Mouse (Mus musculus) ES-Bruce4 (cell line): ENCODE results near the gene Irf2bp2. TPM values are rescaled to one million over a fixed set of nuclear protein-coding genes. Genes with fewer than 3 reads are reported as not detected.

Experiments
- H3K27ac ChIP-seq: 2 replicates; pipeline ENCODE4 v1.5.1; 2012; ENCODE audit warnings: low read length, inconsistent platforms; ENCODE audit not compliant: insufficient read depth
- H3K27me3 ChIP-seq: 2 replicates; pipeline ENCODE4 v1.6.1; 2012; ENCODE audit warnings: mild to moderate bottlenecking, low read length, inconsistent platforms; ENCODE audit not compliant: control insufficient read depth, poor library complexity, insufficient read depth, severe bottlenecking
- H3K36me3 ChIP-seq: 2 replicates; pipeline ENCODE4 v1.6.1; 2012; ENCODE audit warnings: inconsistent platforms, mild to moderate bottlenecking, low read length, moderate library complexity; ENCODE audit not compliant: control insufficient read depth, poor library complexity, insufficient read depth, severe bottlenecking
- H3K4me1 ChIP-seq: one replicate; pipeline ENCODE4 v1.8.1; 2011; ENCODE audit warnings: low read length; ENCODE audit not compliant: control insufficient read depth, insufficient read depth
- H3K4me3 ChIP-seq: 2 replicates; pipeline ENCODE4 v1.5.1; 2011; ENCODE audit warnings: low read depth, mild to moderate bottlenecking, low read length
- H3K9ac ChIP-seq: 2 replicates; pipeline ENCODE4 v1.6.1; 2012; ENCODE audit warnings: low read depth, mild to moderate bottlenecking, inconsistent platforms; ENCODE audit not compliant: poor library complexity, severe bottlenecking
- H3K9me3 ChIP-seq: replicated peaks from 2 replicates; pipeline ENCODE4 v1.6.1; 2012; ENCODE audit warnings: mild to moderate bottlenecking, low read length, inconsistent platforms; ENCODE audit not compliant: control insufficient read depth, poor library complexity, insufficient read depth, severe bottlenecking
- CTCF ChIP-seq: IDR thresholded peaks from one replicate; pipeline ENCODE4 v1.8.1; 2011; ENCODE audit warnings: low read depth, low read length
- EP300 ChIP-seq: IDR thresholded peaks from 2 replicates; pipeline ENCODE4 v1.6.1; 2011; ENCODE audit warnings: low read depth, low read length; ENCODE audit not compliant: insufficient read depth
- POLR2A ChIP-seq: IDR thresholded peaks from one replicate; pipeline ENCODE4 v1.8.1; 2011; ENCODE audit warnings: low read length; ENCODE audit not compliant: insufficient read depth
- polyA plus RNA-seq: library from polyadenylated mRNA; stranded (reverse); fragments of >200 nt; gene quantifications from 2 replicates; pipeline ENCODE4 v1.2.4, GENCODE M21; 2011; ENCODE audit warnings: low read depth; ENCODE audit not compliant: missing spikeins, insufficient read depth, insufficient read length

The Irf2bp2 gene
- polyA plus RNA-seq, 1 experiment, result 39.6 TPM

GRCm38 (mm10) chr8:126581662-126582061, 12.1 kb downstream of the Irf2bp2 start:
- H3K27ac ChIP-seq, result no peak overlapping the region
- no peaks in the 10 kb centered on the region for H3K9me3 ChIP-seq
- peaks cover 2% of the 10 kb centered on the region; the same call in 1 of the 2 replicates for H3K36me3 ChIP-seq
- no peak overlapping the region for H3K4me3 ChIP-seq
- TF ChIP-seq CTCF, result no peak
- no peak for TF ChIP-seq EP300
- no peak for TF ChIP-seq POLR2A
- H3K4me1 ChIP-seq, result no peaks in the 10 kb centered on the region
- H3K9ac ChIP-seq, result no peak overlapping the region
- no peaks in the 10 kb centered on the region for H3K27me3 ChIP-seq

DNA sequence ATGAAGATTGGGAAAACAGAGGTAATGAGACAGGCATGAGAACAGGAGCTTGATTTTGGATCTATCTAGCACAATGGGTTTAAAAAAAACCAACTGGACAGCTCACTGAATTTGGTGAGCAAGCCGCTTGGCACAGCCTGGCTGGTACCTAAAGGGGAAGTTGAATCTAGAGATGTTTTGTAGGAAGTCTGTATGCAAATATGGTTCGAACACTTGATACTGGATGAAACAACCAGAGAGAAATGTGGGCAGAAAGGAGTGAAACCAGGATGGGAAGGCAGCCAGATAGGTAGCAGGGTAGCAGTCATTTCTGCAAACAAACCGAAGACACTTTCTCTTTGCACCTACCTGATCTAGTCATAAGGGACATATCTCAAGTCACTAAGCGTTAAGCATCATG, 13.0 kb downstream of the Irf2bp2 start:
- no peak for TF ChIP-seq EP300
- no peak for TF ChIP-seq CTCF
- no peak for TF ChIP-seq POLR2A
- Histone ChIP-seq H3K27me3 (no peaks in the 10 kb centered on the region), H3K9ac (no peak overlapping the region), H3K36me3 (no peaks in the 10 kb centered on the region), H3K27ac (no peak overlapping the region), H3K4me3 (no peak overlapping the region), H3K9me3 (no peaks in the 10 kb centered on the region), H3K4me1 (no peaks in the 10 kb centered on the region)

- Histone ChIP-seq H3K4me3 (no peak overlapping the region), H3K4me1 (no peaks in the 10 kb centered on the region), H3K9me3 (no peaks in the 10 kb centered on the region), H3K36me3 (no peaks in the 10 kb centered on the region), H3K9ac (no peak overlapping the region), H3K27ac (no peak overlapping the region), H3K27me3 (no peaks in the 10 kb centered on the region)
- TF ChIP-seq EP300 (no peak), POLR2A (no peak), CTCF (peak; percentile 33)
Observed at GRCm38 (mm10) chr8:126580086-126580485, 13.7 kb downstream of the Irf2bp2 start.

DNA sequence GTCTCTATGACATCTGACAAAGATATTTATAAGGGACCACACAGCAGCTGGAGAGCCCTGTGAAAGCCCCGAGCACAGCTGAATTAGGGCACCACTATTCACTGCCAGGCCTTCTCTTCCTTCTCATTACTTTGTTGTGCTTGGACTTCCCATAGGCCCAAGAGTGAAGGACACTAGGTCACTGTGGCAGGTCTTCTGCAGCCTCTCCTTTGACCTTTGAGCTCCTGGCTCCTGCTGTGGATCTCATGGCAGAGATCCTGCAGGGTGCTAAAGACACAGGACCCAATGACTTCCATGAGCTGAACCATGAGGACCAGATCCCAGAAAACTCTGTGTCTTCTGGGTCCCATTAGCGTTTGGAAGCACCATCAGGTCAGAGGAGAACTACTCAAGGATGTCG, 15.1 kb downstream of the Irf2bp2 start:
- TF ChIP-seq CTCF, result no peak
- no peak for TF ChIP-seq EP300
- no peak for TF ChIP-seq POLR2A
- Histone ChIP-seq H3K9ac (no peak overlapping the region), H3K27ac (no peak overlapping the region), H3K4me1 (no peaks in the 10 kb centered on the region), H3K36me3 (no peaks in the 10 kb centered on the region), H3K9me3 (no peaks in the 10 kb centered on the region), H3K27me3 (no peaks in the 10 kb centered on the region), H3K4me3 (no peak overlapping the region)

- TF ChIP-seq POLR2A, result no peak
- no peak for TF ChIP-seq CTCF
- TF ChIP-seq EP300, result no peak
- no peak overlapping the region for H3K27ac ChIP-seq
- H3K9ac ChIP-seq, result no peak overlapping the region
- H3K27me3 ChIP-seq, result no peaks in the 10 kb centered on the region
- no peak overlapping the region for H3K4me3 ChIP-seq
- no peaks in the 10 kb centered on the region for H3K36me3 ChIP-seq
- H3K9me3 ChIP-seq, result no peaks in the 10 kb centered on the region
- no peaks in the 10 kb centered on the region for H3K4me1 ChIP-seq
Observed at GRCm38 (mm10) chr8:126576919-126577318, 16.9 kb downstream of the Irf2bp2 start.

DNA sequence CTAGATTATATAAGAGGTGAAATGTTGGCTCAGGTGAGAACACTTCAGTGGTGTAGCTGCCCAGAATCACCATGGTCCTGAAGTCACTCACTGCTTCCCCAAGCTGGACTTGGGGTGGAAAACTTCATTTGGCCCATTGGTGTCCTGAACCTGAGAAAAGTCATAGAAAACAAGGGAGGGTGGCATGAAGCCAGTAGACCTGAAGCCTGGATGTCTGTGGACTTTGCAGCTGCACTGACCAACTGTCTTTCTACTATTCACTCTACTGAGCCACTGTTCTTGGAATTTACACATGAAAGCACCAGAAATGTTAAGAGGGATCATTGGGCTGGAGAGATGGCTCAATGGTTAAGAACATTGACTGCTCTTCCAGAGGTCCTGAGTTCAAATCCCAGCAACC, 17.7 kb downstream of the Irf2bp2 start:
- TF ChIP-seq POLR2A, result no peak
- no peak for TF ChIP-seq CTCF
- TF ChIP-seq EP300, result no peak
- no peak overlapping the region for H3K9ac ChIP-seq

More for the DNA sequence above, 17.7 kb downstream of the Irf2bp2 start:
- Histone ChIP-seq H3K9me3 (no peaks in the 10 kb centered on the region), H3K27me3 (no peaks in the 10 kb centered on the region), H3K36me3 (no peaks in the 10 kb centered on the region), H3K4me1 (no peaks in the 10 kb centered on the region), H3K4me3 (no peak overlapping the region), H3K27ac (no peak overlapping the region)
